Mouse (Mus musculus) megakaryocyte-erythroid progenitor cell, adult 5 weeks (primary cell): ENCODE measurements around the gene Il27. TPM values are rescaled to one million over a fixed set of nuclear protein-coding genes. Genes with fewer than 3 reads are reported as not detected.

Source experiments
- polyA plus RNA-seq: library from polyadenylated mRNA; stranded (reverse); fragments of >175 nt; gene quantifications from 2 replicates; pipeline ENCODE4 v1.2.3, GENCODE M21; 2012

The Il27 gene
- 0.52 and 1.4 TPM in 2 replicates for polyA plus RNA-seq

GRCm38 (mm10) chr7:126594862-126595561 lies at the start of gene Il27:
Gene Il27, minus strand, starts transcription at chr7:126594941.

GRCm38 (mm10) chr7:126630824-126631518 lies 36.2 kb upstream of the Il27 start, which contains the start of gene Nupr1:
Gene Nupr1, minus strand, starts transcription at chr7:126630861.

DNA sequence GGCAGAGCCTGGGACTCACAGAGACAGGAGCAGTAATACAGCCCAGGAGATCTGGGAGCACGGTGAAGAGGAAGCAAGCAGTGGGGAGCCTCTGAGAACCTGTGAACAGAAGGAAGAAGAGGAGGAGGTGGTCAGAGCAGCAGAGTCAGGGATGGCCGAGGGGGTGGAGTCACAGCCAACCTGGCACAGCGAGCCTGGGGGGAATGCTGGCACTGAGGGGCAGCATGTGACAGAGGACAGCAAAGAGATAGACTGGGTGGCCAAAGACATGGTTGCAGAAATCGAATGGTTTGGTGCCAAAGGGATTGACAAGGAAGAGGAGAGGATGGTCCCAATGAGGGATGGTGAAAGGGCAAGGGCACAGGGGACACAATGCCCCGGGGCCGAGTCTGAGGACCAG lies 9.0 kb downstream of the Il27 start, which contains the start of gene Cln3:
Cln3 (minus strand) TSS at position 101 of the 400 bp plus-strand sequence.

GRCm38 (mm10) chr7:126584506-126584977 lies 10.2 kb downstream of the Il27 start, which contains the start of gene Apobr:
Gene Apobr, plus strand, starts transcription at chr7:126584942.

GRCm38 (mm10) chr7:126566094-126566765 lies 28.5 kb downstream of the Il27 start, which contains the start of gene Eif3c:
Gene Eif3c, minus strand, starts transcription at chr7:126566411.

Other genes with a start within 250 kb of the Il27 start
- gene Lat, start 225.4 kb downstream of the Il27 start, polyA plus RNA-seq = 47.1 and 73.2 TPM in 2 replicates
- gene Spns1, start 217.5 kb downstream of the Il27 start, polyA plus RNA-seq = 74.2 and 80.8 TPM in 2 replicates
- 3.0 and 3.5 TPM in 2 replicates for gene Nfatc2ip, start 198.2 kb downstream of the Il27 start, polyA plus RNA-seq
- gene Cd19, start 180.1 kb downstream of the Il27 start, polyA plus RNA-seq = 1.3 and 3.7 TPM in 2 replicates
- gene Rabep2, start 166.2 kb downstream of the Il27 start, polyA plus RNA-seq = 64.8 and 70.0 TPM in 2 replicates
- gene Atp2a1, start 131.8 kb downstream of the Il27 start, polyA plus RNA-seq = 0.19 and 0.44 TPM in 2 replicates
- gene Sh2b1, start 119.5 kb downstream of the Il27 start, polyA plus RNA-seq = 154 and 176 TPM in 2 replicates
- 79.6 and 83.5 TPM in 2 replicates for gene Tufm, start 107.6 kb downstream of the Il27 start, polyA plus RNA-seq
- 983 and 1,087 TPM in 2 replicates for gene Atxn2l, start 91.5 kb downstream of the Il27 start, polyA plus RNA-seq
- gene Eif3c, start 28.5 kb downstream of the Il27 start, polyA plus RNA-seq = 74.2 and 91.5 TPM in 2 replicates
- 22.0 and 22.6 TPM in 2 replicates for gene Apobr, start 10.0 kb downstream of the Il27 start, polyA plus RNA-seq
- 20.1 and 24.7 TPM in 2 replicates for gene Cln3, start 9.1 kb downstream of the Il27 start, polyA plus RNA-seq
- 3.6 and 5.1 TPM in 2 replicates for gene Nupr1, start 35.9 kb upstream of the Il27 start, polyA plus RNA-seq
- gene Sgf29, start 54.4 kb upstream of the Il27 start, polyA plus RNA-seq = 88.3 and 96.1 TPM in 2 replicates
- gene Sult1a1, start 81.5 kb upstream of the Il27 start, polyA plus RNA-seq = 0.28 and 0.36 TPM in 2 replicates
- gene Bola2, start 100.5 kb upstream of the Il27 start, polyA plus RNA-seq = 283 and 326 TPM in 2 replicates
- gene Slx1b, start 100.8 kb upstream of the Il27 start, polyA plus RNA-seq = 9.5 and 9.6 TPM in 2 replicates
- 681 and 813 TPM in 2 replicates for gene Coro1a, start 112.8 kb upstream of the Il27 start, polyA plus RNA-seq
- gene Mapk3, start 164.7 kb upstream of the Il27 start, polyA plus RNA-seq = 113 and 144 TPM in 2 replicates
- 5.5 and 8.6 TPM in 2 replicates for gene Gdpd3, start 171.4 kb upstream of the Il27 start, polyA plus RNA-seq
- 159 and 169 TPM in 2 replicates for gene Ypel3, start 182.0 kb upstream of the Il27 start, polyA plus RNA-seq
- 1.5 and 2.0 TPM in 2 replicates for gene Tbx6, start 186.5 kb upstream of the Il27 start, polyA plus RNA-seq
- gene Ppp4c, start 197.6 kb upstream of the Il27 start, polyA plus RNA-seq = 163 and 164 TPM in 2 replicates
- gene Fam57b, start 202.7 kb upstream of the Il27 start, polyA plus RNA-seq = 0.24 and 0.80 TPM in 2 replicates
- gene 4930451I11Rik, start 236.7 kb upstream of the Il27 start, polyA plus RNA-seq = not detected in 2 replicates